Mouse (Mus musculus) CH12.LX (cell line): ENCODE data around the gene Hoxa13.

Experiments used
- CHD2 ChIP-seq: IDR thresholded peaks from 2 replicates; pipeline ENCODE4 v1.6.1; 2011; ENCODE audit warnings: low read length, improper control_type of control experiment
- NELFE ChIP-seq: IDR thresholded peaks from 2 replicates; pipeline ENCODE4 v1.6.1; 2011; ENCODE audit warnings: low read depth, low read length, improper control_type of control experiment

- TF ChIP-seq NELFE (no peak), CHD2 (no peak)
Observed at GRCm38 (mm10) chr6:52268756-52269155, 8.1 kb upstream of the Hoxa13 start.
